Mouse (Mus musculus): Measurements from ENCODE around the gene Bcl2l13. TPM values are rescaled to one million over a fixed set of nuclear protein-coding genes. Genes with fewer than 3 reads are reported as not detected.
"Not testable (repeated sequence)": the region's sequence is repeated elsewhere in the genome, so short reads cannot be mapped to it uniquely, and the experiment has no call there.

Bcl2l13 gene
- 10 to 100 TPM; 78.0 to 89.4 TPM for total RNA-seq (2021)

- intact Hi-C loops (cut with DNase I): no loop called here
- DNase-seq: peak; percentile 98 to 99
Observed at GRCm38 (mm10) chr6:120835474-120836374, at the start of gene Bcl2l13. TSS of gene Bcl2l13 (plus strand) at chr6:120836212.

GRCm38 (mm10) chr6:120788068-120788607 is 47.9 kb upstream of the Bcl2l13 start:
- DNase-seq: no peak
- intact Hi-C loops (cut with DNase I): no loop called here

GRCm38 (mm10) chr6:120788904-120789303 is 47.1 kb upstream of the Bcl2l13 start:
- intact Hi-C loops (cut with DNase I): no loop called here
- DNase-seq: no peak

- intact Hi-C loops (cut with DNase I): no loop called here
- DNase-seq: no peak
Observed at GRCm38 (mm10) chr6:120790153-120790552, 45.9 kb upstream of the Bcl2l13 start.

GRCm38 (mm10) chr6:120790717-120791116 is 45.3 kb upstream of the Bcl2l13 start:
- intact Hi-C loops (cut with DNase I): no loop called here
- no peak for DNase-seq

GRCm38 (mm10) chr6:120792947-120793346 is 43.1 kb upstream of the Bcl2l13 start:
- no peak for DNase-seq
- intact Hi-C loops (cut with DNase I): no loop called here

- no peak for DNase-seq
- intact Hi-C loops (cut with DNase I): no loop called here
Observed at GRCm38 (mm10) chr6:120795422-120796086, 40.5 kb upstream of the Bcl2l13 start.

GRCm38 (mm10) chr6:120796111-120796510 is 39.9 kb upstream of the Bcl2l13 start:
- intact Hi-C loops (cut with DNase I): no loop called here
- DNase-seq: no peak

- no peak for DNase-seq
- intact Hi-C loops (cut with DNase I): no loop called here
Observed at GRCm38 (mm10) chr6:120798019-120798418, 38.0 kb upstream of the Bcl2l13 start.

GRCm38 (mm10) chr6:120798905-120799304 is 37.1 kb upstream of the Bcl2l13 start:
- intact Hi-C loops (cut with DNase I): no loop called here

GRCm38 (mm10) chr6:120799581-120800041 is 36.4 kb upstream of the Bcl2l13 start:
- intact Hi-C loops (cut with DNase I): no loop called here
- DNase-seq: no peak

More at GRCm38 (mm10) chr6:120798905-120799304, 37.1 kb upstream of the Bcl2l13 start:
- no peak for DNase-seq

- intact Hi-C loops (cut with DNase I): no loop called here
- no peak for DNase-seq
Observed at GRCm38 (mm10) chr6:120806999-120807737, 28.8 kb upstream of the Bcl2l13 start.

- DNase-seq: no peak
- intact Hi-C loops (cut with DNase I): no loop called here
Observed at GRCm38 (mm10) chr6:120807738-120808081, 28.3 kb upstream of the Bcl2l13 start.

- intact Hi-C loops (cut with DNase I); DNase-seq: not testable (repeated sequence)
Observed at GRCm38 (mm10) chr6:120811999-120812398, 24.0 kb upstream of the Bcl2l13 start.

- intact Hi-C loops (cut with DNase I): no loop called here
- no peak for DNase-seq
Observed at GRCm38 (mm10) chr6:120819294-120819693, 16.7 kb upstream of the Bcl2l13 start.

- intact Hi-C loops (cut with DNase I): loop anchor here (10.0 kb wide), 1 partner anchor 285 kb away; the partner anchor contains the start of gene Hdhd5
Observed at GRCm38 (mm10) chr6:120820144-120820543, 15.9 kb upstream of the Bcl2l13 start.

GRCm38 (mm10) chr6:120820941-120821340 is 15.1 kb upstream of the Bcl2l13 start:
- intact Hi-C loops (cut with DNase I): loop anchor here (10.0 kb wide), 1 partner anchor 286 kb away; the partner anchor contains the start of gene Hdhd5
- DNase-seq: no peak

More at GRCm38 (mm10) chr6:120820144-120820543, 15.9 kb upstream of the Bcl2l13 start:
- DNase-seq: no peak

- no peak for DNase-seq
- intact Hi-C loops (cut with DNase I): loop anchor here (10.0 kb wide), 1 partner anchor 287 kb away; the partner anchor contains the start of gene Hdhd5
Observed at GRCm38 (mm10) chr6:120821715-120822114, 14.3 kb upstream of the Bcl2l13 start.

GRCm38 (mm10) chr6:120822307-120822928 is 13.6 kb upstream of the Bcl2l13 start, which contains the start of gene Atp6v1e1:
TSS of gene Atp6v1e1 (minus strand) at chr6:120822793.
- intact Hi-C loops (cut with DNase I): loop anchor here (10.0 kb wide), 1 partner anchor 288 kb away; the partner anchor contains the start of gene Hdhd5
- DNase-seq: peak; percentile 96 to 97
